Mouse (Mus musculus): ENCODE data around the gene Mief1. TPM values are rescaled to one million over a fixed set of nuclear protein-coding genes. Genes with fewer than 3 reads are reported as not detected.

The Mief1 gene
- total RNA-seq, 2 experiments from 2014 or later = 31.0 to 32.2 TPM

DNA sequence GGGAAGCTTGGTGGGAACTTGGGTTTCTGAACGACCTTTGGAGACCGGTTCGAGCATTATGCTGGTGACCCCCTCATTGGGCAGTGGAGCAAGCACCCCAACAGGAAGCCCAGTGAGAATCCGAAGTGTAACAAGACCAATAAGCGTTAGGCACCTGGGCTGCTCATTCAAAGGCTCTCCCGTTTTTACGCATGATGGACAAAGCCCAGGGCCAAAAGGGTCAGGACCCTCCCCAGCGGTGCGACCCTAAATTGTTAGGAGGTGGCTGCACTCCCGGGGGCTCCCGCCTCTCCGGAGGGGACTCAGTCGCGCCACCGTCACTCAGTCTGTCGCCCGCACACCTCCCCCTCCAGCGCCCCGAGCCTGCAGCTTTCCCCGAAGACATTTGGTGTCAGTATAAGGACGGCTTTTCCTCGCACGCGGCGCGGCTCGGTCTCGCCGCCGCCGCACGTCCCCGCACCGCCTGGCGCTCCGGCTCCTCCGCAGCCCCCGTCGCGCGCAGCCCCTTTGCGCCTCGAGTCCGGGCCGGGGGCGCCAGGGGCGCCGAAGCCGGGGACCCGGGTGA is 53.1 kb downstream of the Mief1 start, which contains the start of gene Cacna1i:
Gene Cacna1i, plus strand, starts transcription at position 388 of the 565 bp plus-strand sequence.
- H3K27ac ChIP-seq = peak within 1 kb of the TSS; percentile 88

DNA sequence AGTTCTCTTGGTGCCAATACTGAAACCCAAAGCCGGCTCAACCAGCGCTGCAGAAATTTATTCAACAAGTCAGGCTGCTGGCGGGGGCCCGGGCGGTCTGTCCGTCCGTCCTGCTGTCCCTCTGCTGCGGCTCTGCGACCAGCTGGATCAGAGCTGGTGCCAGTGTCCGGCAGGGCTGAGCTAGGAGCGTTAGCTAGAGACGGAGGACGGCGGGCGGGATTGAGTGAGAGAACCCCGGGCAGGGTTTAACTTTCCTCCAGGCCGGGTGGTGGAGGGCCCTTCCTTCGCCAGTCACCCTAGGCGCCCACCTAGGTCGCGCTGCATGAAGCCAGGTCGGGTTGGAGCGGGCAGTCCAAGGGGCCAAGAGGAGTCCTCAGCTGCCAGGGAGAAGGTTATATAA is 54.2 kb downstream of the Mief1 start:
- TF ChIP-seq CTCF (conservative IDR thresholded peaks at IDR 0.05) = no peak
- H3K27ac ChIP-seq = peak overlapping the region; percentile 88
- H3K4me3 ChIP-seq = peak overlapping the region; percentile 68
- DNase-seq (ENCODE audit: low spot score in 2 of 2) = no peak

More for the DNA sequence above, 53.1 kb downstream of the Mief1 start, which contains the start of gene Cacna1i:
- peak; percentile 69 to 73 for DNase-seq (ENCODE audit: low spot score in 2 of 2)
- peak within 1 kb of the TSS; percentile 68 for H3K4me3 ChIP-seq
- peak; percentile 47 for TF ChIP-seq CTCF (conservative IDR thresholded peaks at IDR 0.05)

DNA sequence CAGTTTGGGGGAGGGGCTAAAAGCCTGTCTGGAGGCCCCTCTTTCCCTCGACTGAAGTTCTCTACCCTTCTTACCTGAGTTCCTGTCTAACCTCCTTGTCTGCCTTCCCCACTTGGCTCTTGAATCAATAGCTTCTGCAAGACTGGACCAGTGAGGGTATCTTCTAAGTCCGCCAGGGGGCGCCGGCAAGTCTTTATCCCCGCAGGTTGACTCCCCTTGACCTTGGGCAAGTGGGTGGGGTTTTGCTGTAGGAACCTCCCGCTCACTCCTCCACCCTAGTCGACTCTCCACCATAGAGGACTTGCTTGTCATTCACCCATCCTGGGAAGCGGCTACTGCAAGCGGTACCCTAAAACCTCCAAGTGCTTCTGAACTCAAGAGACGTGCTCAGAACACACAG is 55.6 kb downstream of the Mief1 start:
- peak; percentile 84 for TF ChIP-seq CTCF (conservative IDR thresholded peaks at IDR 0.05)
- no peak overlapping the region for H3K27ac ChIP-seq
- DNase-seq (ENCODE audit: low spot score in 2 of 2) = peak; percentile 66 to 73
- H3K4me3 ChIP-seq = peak overlapping the region; percentile 33

DNA sequence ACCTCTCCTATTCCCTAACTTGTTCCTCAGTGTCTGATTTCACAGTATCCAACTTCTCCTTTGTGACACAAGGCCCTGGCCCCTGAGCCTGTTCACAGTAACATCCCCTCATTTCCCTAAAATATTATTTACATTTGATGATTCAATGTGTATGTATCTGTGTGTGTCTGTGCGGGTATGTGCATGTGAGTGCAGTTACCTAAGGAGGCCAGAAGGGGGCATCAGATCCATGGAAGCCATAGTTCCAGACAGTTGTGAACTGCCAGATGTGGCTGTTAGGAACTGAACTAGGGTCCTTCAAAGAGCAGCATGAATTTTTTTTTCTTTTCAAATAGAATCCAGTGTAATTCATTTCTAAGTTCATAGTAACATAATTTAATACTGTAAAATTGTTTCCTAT is 63.3 kb downstream of the Mief1 start:
- no peak overlapping the region for H3K27ac ChIP-seq
- peak; percentile 62 for TF ChIP-seq CTCF (conservative IDR thresholded peaks at IDR 0.05)
- no peak for DNase-seq (ENCODE audit: low spot score in 2 of 2)
- H3K4me3 ChIP-seq = no peak overlapping the region

Other genes with a start within 250 kb of the Mief1 start
- gene Pdgfb, start 219.0 kb upstream of the Mief1 start, total RNA-seq (2021) = 10 to 100 TPM; 27.4 to 29.3 TPM
- gene Syngr1, start 142.7 kb upstream of the Mief1 start, total RNA-seq (2021) = 100 to 1,000 TPM; 356 to 380 TPM
- gene Rpl3, start 142.2 kb upstream of the Mief1 start, total RNA-seq (2021) = 100 to 1,000 TPM; 558 to 583 TPM
- 10 to 100 TPM; 28.2 to 30.2 TPM for gene Tab1, start 100.9 kb upstream of the Mief1 start, total RNA-seq (2021)
- 100 to 1,000 TPM; 109 to 115 TPM for gene Mgat3, start 60.3 kb upstream of the Mief1 start, total RNA-seq (2021)
- 10 to 100 TPM; 20.4 to 24.6 TPM for gene AC140267.1, start 1.8 kb downstream of the Mief1 start, total RNA-seq (2021)
- gene Atf4, start 21.2 kb downstream of the Mief1 start, total RNA-seq (2021) = 10 to 100 TPM; 85.7 to 94.3 TPM
- 10 to 100 TPM; 32.5 to 37.0 TPM for gene Rps19bp1, start 30.3 kb downstream of the Mief1 start, total RNA-seq (2021)
- gene Cacna1i, start 53.2 kb downstream of the Mief1 start, total RNA-seq (2021) = 10 to 100 TPM; 36.1 to 41.4 TPM

All from layer of hippocampus, adult 2 months (tissue).